Mouse (Mus musculus) CH12.LX (cell line): Measurements from ENCODE around the gene Dnah7a. TPM values are rescaled to one million over a fixed set of nuclear protein-coding genes. Genes with fewer than 3 reads are reported as not detected.
"Not testable (repeated sequence)": the region's sequence is repeated elsewhere in the genome, so short reads cannot be mapped to it uniquely, and the experiment has no call there.

Experiments used
- DNase-seq: peaks from one replicate; pipeline ENCODE4 v3.0.0-alpha.2; 2013; ENCODE audit errors: extremely low read depth
- H3K27ac ChIP-seq: 2 replicates; pipeline ENCODE4 v1.5.1; 2012; ENCODE audit warnings: low read depth, mild to moderate bottlenecking, control low read depth, moderate library complexity; ENCODE audit not compliant: insufficient read depth
- H3K27me3 ChIP-seq: replicated peaks from 2 replicates; pipeline ENCODE3; 2012; ENCODE audit warnings: inconsistent platforms
- H3K36me3 ChIP-seq, 2 experiments: replicated peaks in 1 of 2; 2 replicates each; pipeline versions ENCODE3 to v1.6.1; 2012; ENCODE audit warnings: inconsistent platforms in 1 of 2, low read length in 1 of 2, mild to moderate bottlenecking in 1 of 2, mixed read lengths in 1 of 2, moderate library complexity in 1 of 2; ENCODE audit not compliant: control insufficient read depth in 1 of 2, insufficient read depth in 1 of 2
- H3K4me1 ChIP-seq, 2 experiments: 2 replicates each; pipeline ENCODE4 v1.6.1; 2012; ENCODE audit warnings: inconsistent platforms in 1 of 2, moderate library complexity in 1 of 2; ENCODE audit not compliant: insufficient read depth in 2 of 2, control insufficient read depth in 1 of 2
- H3K4me2 ChIP-seq: 2 replicates; pipeline ENCODE4 v1.6.1; 2012; ENCODE audit warnings: low read depth, mild to moderate bottlenecking, control low read depth; ENCODE audit not compliant: poor library complexity, insufficient read depth, severe bottlenecking
- H3K4me3 ChIP-seq, 3 experiments: fragments of 150-350 bp in 1 of 3; sonication (generic) in 1 of 3; replicated peaks in 1 of 3; 2 replicates each; pipeline versions ENCODE3 to v1.5.1; 2011 to 2012; ENCODE audit warnings: low read depth in 2 of 3, low read length in 2 of 3, mild to moderate bottlenecking in 2 of 3, moderate library complexity in 2 of 3, control low read depth in 1 of 3, improper control_type of control experiment in 1 of 3, inconsistent platforms in 1 of 3, mixed read lengths in 1 of 3; ENCODE audit not compliant: poor library complexity in 1 of 3
- H3K79me2 ChIP-seq: replicated peaks from 2 replicates; pipeline ENCODE4 v1.6.1; 2012; ENCODE audit warnings: mild to moderate bottlenecking, moderate library complexity; ENCODE audit not compliant: control insufficient read depth, poor library complexity, insufficient read depth, severe bottlenecking; ENCODE audit errors: extremely low read depth
- H3K9ac ChIP-seq: 2 replicates; pipeline ENCODE4 v1.6.1; 2012; ENCODE audit warnings: low read depth, mild to moderate bottlenecking, control low read depth, moderate library complexity; ENCODE audit not compliant: insufficient read depth
- H3K9me3 ChIP-seq: replicated peaks from 2 replicates; pipeline ENCODE3; 2012; ENCODE audit warnings: low read length, inconsistent platforms, mixed read lengths
- BHLHE40 ChIP-seq: IDR thresholded peaks from 2 replicates; pipeline ENCODE4 v1.6.1; 2011; ENCODE audit warnings: mild to moderate bottlenecking, low read depth, low read length, improper control_type of control experiment
- CHD2 ChIP-seq: IDR thresholded peaks from 2 replicates; pipeline ENCODE4 v1.6.1; 2011; ENCODE audit warnings: low read length, improper control_type of control experiment
- E2F4 ChIP-seq: IDR thresholded peaks from 2 replicates; pipeline ENCODE4 v1.6.1; 2011; ENCODE audit warnings: low read depth, low read length, improper control_type of control experiment; ENCODE audit not compliant: insufficient replicate concordance
- ETS1 ChIP-seq: conservative IDR thresholded peaks from 2 replicates; pipeline ENCODE4 v1.6.1; 2012; ENCODE audit warnings: low read depth, mild to moderate bottlenecking, inconsistent platforms, low read length, improper control_type of control experiment, moderate library complexity
- HCFC1 ChIP-seq: IDR thresholded peaks from 2 replicates; pipeline ENCODE4 v1.6.1; 2012; ENCODE audit warnings: low read depth, mild to moderate bottlenecking, inconsistent platforms, low read length, improper control_type of control experiment
- IRF4 ChIP-seq: IDR thresholded peaks from 2 replicates; pipeline ENCODE4 v1.6.1; 2014; ENCODE audit warnings: low read depth, mild to moderate bottlenecking, inconsistent platforms, low read length, improper control_type of control experiment
- JUN ChIP-seq: IDR thresholded peaks from 2 replicates; pipeline ENCODE4 v1.6.1; 2011; ENCODE audit warnings: low read depth, mild to moderate bottlenecking, low read length, improper control_type of control experiment, moderate library complexity; ENCODE audit not compliant: insufficient read depth
- JUND ChIP-seq: conservative IDR thresholded peaks from 2 replicates; pipeline ENCODE4 v1.6.1; 2011; ENCODE audit warnings: low read depth, low read length, improper control_type of control experiment
- KAT2A ChIP-seq: IDR thresholded peaks from 2 replicates; pipeline ENCODE4 v1.6.1; 2012; ENCODE audit warnings: low read length, improper control_type of control experiment, inconsistent platforms; ENCODE audit not compliant: insufficient replicate concordance
- MAX ChIP-seq: IDR thresholded peaks from 2 replicates; pipeline ENCODE4 v1.6.1; 2011; ENCODE audit warnings: low read length, improper control_type of control experiment
- MAZ ChIP-seq: IDR thresholded peaks from 2 replicates; pipeline ENCODE4 v1.6.1; 2012; ENCODE audit warnings: low read depth, mild to moderate bottlenecking, inconsistent platforms, low read length, improper control_type of control experiment, moderate library complexity
- MYC ChIP-seq: IDR thresholded peaks from 2 replicates; pipeline ENCODE4 v1.6.1; 2011; ENCODE audit warnings: low read depth, mild to moderate bottlenecking, improper control_type of control experiment, low read length
- NELFE ChIP-seq: IDR thresholded peaks from 2 replicates; pipeline ENCODE4 v1.6.1; 2011; ENCODE audit warnings: low read depth, low read length, improper control_type of control experiment
- POLR2AphosphoS2 ChIP-seq: IDR thresholded peaks from 2 replicates; pipeline ENCODE4 v1.6.1; 2011; ENCODE audit warnings: low read depth, low read length, improper control_type of control experiment
- RAD21 ChIP-seq: IDR thresholded peaks from 2 replicates; pipeline ENCODE4 v1.6.1; 2011; ENCODE audit warnings: low read depth, mild to moderate bottlenecking, low read length, improper control_type of control experiment, moderate library complexity
- TCF12 ChIP-seq: IDR thresholded peaks from 2 replicates; pipeline ENCODE4 v1.6.1; 2014; ENCODE audit warnings: low read depth, mild to moderate bottlenecking, inconsistent platforms, low read length, improper control_type of control experiment
- USF1 ChIP-seq: IDR thresholded peaks from 2 replicates; pipeline ENCODE4 v1.6.1; 2014; ENCODE audit warnings: low read depth, mild to moderate bottlenecking, inconsistent platforms, low read length, improper control_type of control experiment
- ZKSCAN1 ChIP-seq: IDR thresholded peaks from 2 replicates; pipeline ENCODE4 v1.6.1; 2012; ENCODE audit warnings: low read depth, inconsistent platforms, low read length, improper control_type of control experiment, borderline replicate concordance
- ZNF384 ChIP-seq: IDR thresholded peaks from 2 replicates; pipeline ENCODE4 v1.6.1; 2012; ENCODE audit warnings: low read depth, low read length, improper control_type of control experiment, inconsistent platforms
- dilution Hi-C: fragments of 300-500 bp; cut with MboI; formaldehyde crosslinking; loops from 2 replicates; pipeline ENCODE4 v1.14.3; 2020; ENCODE audit warnings: low sequenced_read_pairs; ENCODE audit not compliant: extremely low pct_unique_long_range_greater_than_20kb, extremely low pct_ligation_motif_present
- in situ Hi-C: fragments of 300-500 bp; cut with MboI; formaldehyde crosslinking; loops from 3 replicates; pipeline ENCODE4 v1.14.3; 2019; ENCODE audit warnings: low sequenced_read_pairs, low pct_ligation_motif_present, low pct_unique_long_range_greater_than_20kb, mixed read lengths
- polyA plus RNA-seq: library from polyadenylated mRNA; unstranded; fragments of >175 nt; gene quantifications from 2 replicates; pipeline ENCODE4 v1.2.1, GENCODE M21; 2012; ENCODE audit warnings: low read depth; ENCODE audit not compliant: insufficient read length
- total RNA-seq, 2 experiments: library from RNA; depleted of rRNA; stranded (reverse); fragments of 300-350 nt in 1 of 2; fragments of >200 nt in 1 of 2; gene quantifications; 2 replicates each; pipeline ENCODE4 v1.2.3; 2012 to 2014

Dnah7a gene
- total and polyA plus RNA-seq, 3 experiments = 0.04 TPM; not detected in 2

DNA sequence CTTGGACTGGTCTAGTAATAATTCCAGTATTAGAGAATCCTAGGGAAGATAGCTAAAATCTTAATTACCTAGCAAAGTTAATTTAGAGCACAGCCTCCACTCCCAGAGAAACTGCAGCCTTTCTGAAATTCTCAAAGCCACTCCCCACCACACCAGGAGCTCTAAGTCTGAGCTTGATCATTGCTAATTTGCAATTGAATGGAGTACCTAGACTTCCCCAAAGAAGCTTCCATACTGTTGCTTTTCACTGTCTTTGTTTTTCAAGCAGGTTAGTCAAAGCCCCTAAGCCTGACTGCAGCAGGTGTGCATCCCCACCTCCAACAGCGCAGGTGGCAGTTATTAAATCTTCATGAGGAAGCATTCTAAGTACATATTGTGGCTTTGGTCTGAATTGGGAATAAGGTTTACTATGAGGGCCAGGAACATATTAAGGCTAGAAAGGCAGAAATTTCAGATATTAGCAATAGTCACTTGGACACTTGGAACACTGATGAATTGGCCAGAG, 43.3 kb upstream of the Dnah7a start:
- H3K27ac ChIP-seq, H3K4me1 ChIP-seq, H3K4me3 ChIP-seq, DNase-seq, H3K9ac ChIP-seq, H3K36me3 ChIP-seq, H3K27me3 ChIP-seq, H3K4me2 ChIP-seq, H3K79me2 ChIP-seq, in situ Hi-C loops, H3K9me3 ChIP-seq, dilution Hi-C loops: not testable (repeated sequence)

GRCm38 (mm10) chr1:53748571-53748970, 42.0 kb upstream of the Dnah7a start:
- Histone ChIP-seq H3K4me2 (no peak overlapping the region), H3K9me3 (no peaks in the 10 kb centered on the region), H3K4me3 (no peak overlapping the region), H3K9ac (no peak overlapping the region), H3K36me3 (no peaks in the 10 kb centered on the region), H3K27ac (no peak overlapping the region), H3K4me1 (no peaks in the 10 kb centered on the region), H3K27me3 (no peaks in the 10 kb centered on the region), H3K79me2 (no peaks in the 10 kb centered on the region)
- DNase-seq = no peak
- dilution Hi-C loops = no loop called here
- TF ChIP-seq ZNF384 (no peak), CHD2 (no peak), JUND (no peak), TCF12 (no peak), MAZ (no peak), BHLHE40 (no peak), USF1 (no peak), KAT2A (no peak), NELFE (no peak), MAX (no peak), MYC (no peak), HCFC1 (no peak), POLR2AphosphoS2 (no peak), E2F4 (no peak), IRF4 (no peak), RAD21 (no peak), JUN (no peak), ETS1 (no peak), ZKSCAN1 (no peak)
- in situ Hi-C loops = no loop called here
